Mouse (Mus musculus): ENCODE results near the gene Pbld1.

GRCm38 (mm10) chr10:63027376-63028161, 32.4 kb upstream of the Pbld1 start:
- TF ChIP-seq GATA1 (IDR thresholded peaks at IDR 0.05; ENCODE audit: low read length) (no peak), TAL1 (IDR thresholded peaks at IDR 0.05; ENCODE audit: low read length) (no peak)

Data from erythroblast, embryonic 14.5 days (primary cell).